Comparison of ENCODE assay signal across 16 mouse cellular contexts in the genomic region with DNA sequence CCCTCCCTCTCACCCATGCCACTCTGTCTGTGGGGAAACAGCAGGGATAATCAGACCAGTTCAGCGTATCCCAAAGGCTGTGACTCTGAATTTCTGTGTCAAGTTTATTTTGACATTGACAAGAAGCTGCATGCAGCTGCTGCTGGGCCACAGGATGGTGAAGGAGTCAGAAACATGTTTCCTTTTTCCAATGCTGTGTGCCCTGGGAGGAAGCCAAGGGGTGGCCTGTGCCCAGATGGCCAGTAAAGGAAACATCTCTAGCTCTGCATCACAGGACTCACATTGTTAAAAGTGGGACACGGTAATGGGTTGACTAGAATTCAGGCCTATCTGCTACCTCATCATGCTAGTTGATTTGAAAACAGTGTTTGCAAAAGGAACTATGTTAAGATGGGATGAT.
"Had no signal": no experiment of that assay in that cellular context is flagged by ENCODE, and none has a peak within 500 bp of the region (broad histone marks: within the 10 kb centered on the region; RNA-seq: fewer than 3 reads in every experiment).

No protein-coding gene starts in this region.

- H3K9ac ChIP-seq: limb, embryonic 12.5 days; liver, embryonic 13.5 days; liver, postnatal 0 days; midbrain, embryonic 13.5 days; neural tube, embryonic 15.5 days; stomach, embryonic 15.5 days had no signal

- H3K4me3 ChIP-seq: left cerebral cortex, adult 2 months; limb, embryonic 12.5 days; liver, embryonic 13.5 days; midbrain, embryonic 13.5 days; myocyte; neural tube, embryonic 15.5 days; stomach, embryonic 15.5 days had no signal

- ATAC-seq: liver, postnatal 0 days; midbrain, embryonic 13.5 days had no signal

- H3K27ac ChIP-seq: left cerebral cortex, adult 2 months; limb, embryonic 12.5 days; liver, embryonic 13.5 days; midbrain, embryonic 13.5 days; neural tube, embryonic 15.5 days; stomach, embryonic 15.5 days had no signal

- DNase-seq: kidney, postnatal 25 days; liver; liver, embryonic 13.5 days; liver, postnatal 0 days; lung, postnatal 36 days; right cerebral cortex, adult 18-20 months; right cerebral cortex, postnatal 4 days; spleen, adult 18-20 months; thymus, adult 2 months; thymus, postnatal 25 days had no signal

- H3K4me1 ChIP-seq: limb, embryonic 12.5 days; liver, embryonic 13.5 days; midbrain, embryonic 13.5 days; neural tube, embryonic 15.5 days; stomach, embryonic 15.5 days had no signal

- H3K4me2 ChIP-seq: limb, embryonic 12.5 days; liver, embryonic 13.5 days; midbrain, embryonic 13.5 days; neural tube, embryonic 15.5 days; stomach, embryonic 15.5 days had no signal

- H3K27me3 ChIP-seq: limb, embryonic 12.5 days; liver, embryonic 13.5 days; midbrain, embryonic 13.5 days; neural tube, embryonic 15.5 days; stomach, embryonic 15.5 days had no signal

- H3K9me3 ChIP-seq: limb, embryonic 12.5 days; liver, embryonic 13.5 days; midbrain, embryonic 13.5 days; neural tube, embryonic 15.5 days; stomach, embryonic 15.5 days had no signal

- H3K36me3 ChIP-seq: limb, embryonic 12.5 days; liver, embryonic 13.5 days; stomach, embryonic 15.5 days had no signal
